Mouse (Mus musculus) heart, adult 2 months (tissue): Measurements from ENCODE around the gene Cant1. TPM values are rescaled to one million over a fixed set of nuclear protein-coding genes. Genes with fewer than 3 reads are reported as not detected.

ENCODE experiments used
- DNase-seq, 2 experiments: peaks; one replicate each; pipeline ENCODE4 v3.0.0; 2021
- H3K27ac ChIP-seq: fragments of 200-600 bp; 2 replicates; pipeline ENCODE4 v1.8.1; 2022
- H3K27me3 ChIP-seq: fragments of 200-500 bp; 2 replicates; pipeline ENCODE4 v1.6.1; 2012; ENCODE audit warnings: mild to moderate bottlenecking, low read length, inconsistent platforms, mixed read lengths; ENCODE audit not compliant: control insufficient read depth, insufficient read depth
- H3K36me3 ChIP-seq: fragments of 200-500 bp; 2 replicates; pipeline ENCODE4 v1.6.1; 2012; ENCODE audit warnings: low read length, inconsistent platforms; ENCODE audit not compliant: control insufficient read depth, insufficient read depth
- H3K4me1 ChIP-seq: fragments of 200-500 bp; 2 replicates; pipeline ENCODE4 v1.6.1; 2011; ENCODE audit warnings: low read length; ENCODE audit not compliant: control insufficient read depth, insufficient read depth
- H3K4me3 ChIP-seq: fragments of 200-600 bp; 2 replicates; pipeline ENCODE4 v1.8.1; 2022
- H3K79me2 ChIP-seq: fragments of 200-500 bp; replicated peaks from 2 replicates; pipeline ENCODE4 v1.6.1; 2012; ENCODE audit warnings: mild to moderate bottlenecking, inconsistent platforms, low read length, moderate library complexity, mixed read lengths; ENCODE audit not compliant: control insufficient read depth, insufficient read depth
- H3K9ac ChIP-seq: fragments of 200-500 bp; 2 replicates; pipeline ENCODE4 v1.6.1; 2012; ENCODE audit warnings: low read depth, mild to moderate bottlenecking, control low read depth, inconsistent platforms, low read length, mixed read lengths
- CTCF ChIP-seq: fragments of 200-600 bp; IDR thresholded peaks from 2 replicates; pipeline ENCODE4 v1.8.1; 2022; ENCODE audit warnings: antibody characterized with exemption, mild to moderate bottlenecking, moderate library complexity
- EP300 ChIP-seq: fragments of 200-500 bp; IDR thresholded peaks from 2 replicates; pipeline ENCODE4 v1.6.1; 2011; ENCODE audit warnings: low read depth, low read length, control low read depth; ENCODE audit not compliant: insufficient read depth
- POLR2A ChIP-seq: fragments of 200-500 bp; IDR thresholded peaks from 2 replicates; pipeline ENCODE4 v1.6.1; 2011; ENCODE audit warnings: mild to moderate bottlenecking, low read depth, low read length, control low read depth; ENCODE audit not compliant: insufficient read depth
- WGBS: fragments of 180-500 bp; shearing (Covaris S2); methylation state at CpG from one replicate; pipeline ENCODE4 v1.1.7; 2018; 5-methylcytosine and 5-hydroxymethylcytosine counted together
- intact Hi-C: fragments of 180-260 bp; cut with DNase I; formaldehyde crosslinking; loops from one replicate; pipeline ENCODE4 v1.15.1; 2025
- polyA plus RNA-seq: library from polyadenylated mRNA; depleted of rRNA; stranded (reverse); fragments of >200 nt; gene quantifications from 2 replicates; pipeline ENCODE4 v1.2.3, GENCODE M21; 2012
- total RNA-seq, 2 experiments: library from RNA; stranded (reverse); gene quantifications; 2 replicates each; pipeline ENCODE4 v1.2.3; 2021

The Cant1 gene
- total and polyA plus RNA-seq, 3 experiments: 17.7 to 21.6 (median 18.2) TPM

- Histone ChIP-seq H3K9ac (peak overlapping the region; percentile 50), H3K79me2 (no peaks in the 10 kb centered on the region), H3K4me3 (peak overlapping the region; percentile 47), H3K27ac (peak overlapping the region; percentile 91), H3K4me1 (peaks cover 47% of the 10 kb centered on the region), H3K27me3 (no peaks in the 10 kb centered on the region), H3K36me3 (no peaks in the 10 kb centered on the region)
- WGBS: 31% methylated on average over 13 of the region's 13 CpGs
- intact Hi-C loops: no loop called here
- TF ChIP-seq CTCF (no peak), EP300 (no peak), POLR2A (no peak)
- no peak for DNase-seq
Measured at GRCm38 (mm10) chr11:118434093-118434492, 15.2 kb upstream of the Cant1 start.

DNA sequence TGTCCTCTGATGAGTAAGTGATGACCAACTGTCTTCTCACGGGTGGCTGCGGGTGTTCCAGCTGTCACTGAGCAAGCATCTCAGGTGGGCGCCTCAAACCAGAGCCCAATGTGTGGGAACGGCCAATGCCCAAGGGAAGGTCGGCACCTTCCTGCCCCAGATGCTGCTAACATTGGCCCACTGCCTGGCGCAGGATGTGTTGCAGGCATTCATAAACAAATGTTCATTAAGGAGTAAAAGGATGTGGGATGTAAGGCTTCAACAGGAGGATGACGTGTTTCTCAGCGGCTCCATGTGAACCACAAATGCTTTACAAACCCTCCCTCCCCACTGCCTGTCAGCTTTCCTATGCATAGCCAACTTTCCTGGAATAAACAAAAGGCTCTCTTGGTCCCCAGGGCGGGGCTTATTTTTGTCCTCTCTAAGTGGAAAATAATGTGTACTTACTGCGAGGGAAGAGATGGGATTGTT, 14.5 kb upstream of the Cant1 start:
- Histone ChIP-seq H3K36me3 (no peaks in the 10 kb centered on the region), H3K4me3 (peak overlapping the region; percentile 47), H3K27ac (peak overlapping the region; percentile 91), H3K9ac (no peak overlapping the region), H3K27me3 (no peaks in the 10 kb centered on the region), H3K4me1 (peaks cover 45% of the 10 kb centered on the region), H3K79me2 (no peaks in the 10 kb centered on the region)
- DNase-seq: peak in 1 of 2 experiments; percentile 55
- intact Hi-C loops: no loop called here
- TF ChIP-seq CTCF (no peak), POLR2A (peak; percentile 13; the same call in 1 of the 2 replicates), EP300 (0 out of 2 replicates have a peak, but pooled peaks have one; percentile 46)
- WGBS: 33% methylated on average over 10 of the region's 10 CpGs

DNA sequence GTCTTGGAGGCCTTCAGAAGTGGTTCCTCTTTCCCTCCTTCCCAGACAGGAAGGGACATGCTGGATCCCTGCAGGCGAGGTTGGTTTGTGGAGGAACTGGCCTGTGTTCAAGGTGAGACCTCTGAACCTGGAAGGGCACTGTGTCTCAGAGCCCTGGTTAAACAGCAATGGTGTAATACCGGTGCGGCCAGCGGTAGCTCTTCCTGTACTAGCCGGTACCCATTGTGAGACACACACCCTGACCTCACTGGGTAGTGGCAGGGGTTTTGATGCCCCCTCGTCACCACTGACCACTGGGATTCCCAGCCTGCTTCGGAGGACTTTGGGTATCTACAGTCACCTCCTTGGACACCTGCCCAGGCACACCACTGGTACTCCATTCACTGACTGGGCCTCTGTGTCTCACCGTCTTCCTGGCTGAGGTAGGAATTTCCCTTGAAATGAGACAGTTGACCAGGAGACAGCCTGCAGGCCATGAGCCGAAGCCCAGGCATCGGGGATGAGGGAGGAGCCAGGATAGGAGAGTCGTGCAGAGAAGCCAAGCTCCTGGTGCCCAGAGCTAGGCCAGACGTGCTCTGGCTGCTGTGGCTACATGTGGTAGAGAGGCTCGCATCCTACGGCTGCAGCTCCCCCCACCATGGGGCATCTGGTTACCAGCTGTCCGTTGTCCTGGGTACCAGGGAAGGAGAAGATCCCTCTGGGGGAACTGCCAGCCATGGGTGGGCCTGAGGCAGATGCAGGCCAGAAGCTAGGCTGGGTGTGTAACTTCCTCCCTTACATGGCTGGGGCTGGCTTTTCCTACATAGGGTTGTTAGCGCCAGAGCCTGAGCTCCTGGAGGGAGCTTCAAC, 12.4 kb upstream of the Cant1 start:
- intact Hi-C loops: no loop called here
- no peaks in the 10 kb centered on the region for H3K36me3 ChIP-seq
- 57% methylated on average over 16 of the region's 16 CpGs for WGBS
- peaks cover 37% of the 10 kb centered on the region for H3K4me1 ChIP-seq
- TF ChIP-seq CTCF (no peak), EP300 (no peak), POLR2A (no peak)
- H3K27ac ChIP-seq: peak overlapping the region; percentile 89
- H3K79me2 ChIP-seq: no peaks in the 10 kb centered on the region
- DNase-seq: no peak
- no peaks in the 10 kb centered on the region for H3K27me3 ChIP-seq
- H3K9ac ChIP-seq: peak overlapping the region; percentile 23
- H3K4me3 ChIP-seq: no peak overlapping the region

DNA sequence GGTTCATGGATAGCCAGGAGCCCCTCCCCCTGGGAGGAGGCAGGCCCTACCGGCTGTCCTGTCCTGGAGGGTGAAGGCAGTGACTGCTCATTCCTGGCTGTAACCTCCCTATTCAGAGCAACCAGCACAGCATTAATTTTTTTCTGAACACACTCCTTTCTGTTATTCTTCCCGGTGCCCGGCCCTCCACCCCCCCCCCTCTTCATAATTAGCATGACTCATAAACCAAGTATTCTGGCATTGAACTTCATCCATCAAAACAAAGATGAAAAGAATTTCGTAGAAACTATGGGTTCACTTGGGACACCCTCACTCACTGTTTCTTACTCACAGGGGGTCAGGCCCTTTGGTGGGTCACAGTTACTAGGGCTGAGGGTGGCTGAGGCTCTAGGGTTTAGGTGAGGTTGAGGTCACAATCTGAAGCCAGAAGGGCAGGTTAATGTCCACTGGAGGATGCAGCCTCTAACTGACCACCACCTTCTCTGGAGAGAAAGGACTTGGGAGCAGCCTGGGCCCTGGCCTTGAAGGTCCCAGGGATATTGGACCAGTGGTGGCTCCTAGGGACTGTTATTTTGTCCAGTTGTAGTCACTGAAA, 11.5 kb upstream of the Cant1 start:
- WGBS: 23% methylated on average over 4 of the region's 4 CpGs
- Histone ChIP-seq H3K36me3 (no peaks in the 10 kb centered on the region), H3K4me3 (no peak overlapping the region), H3K27me3 (no peaks in the 10 kb centered on the region), H3K9ac (no peak overlapping the region), H3K79me2 (no peaks in the 10 kb centered on the region), H3K4me1 (peaks cover 36% of the 10 kb centered on the region), H3K27ac (peak overlapping the region; percentile 89)
- TF ChIP-seq POLR2A: no peak
- intact Hi-C loops: no loop called here
- DNase-seq: no peak

DNA sequence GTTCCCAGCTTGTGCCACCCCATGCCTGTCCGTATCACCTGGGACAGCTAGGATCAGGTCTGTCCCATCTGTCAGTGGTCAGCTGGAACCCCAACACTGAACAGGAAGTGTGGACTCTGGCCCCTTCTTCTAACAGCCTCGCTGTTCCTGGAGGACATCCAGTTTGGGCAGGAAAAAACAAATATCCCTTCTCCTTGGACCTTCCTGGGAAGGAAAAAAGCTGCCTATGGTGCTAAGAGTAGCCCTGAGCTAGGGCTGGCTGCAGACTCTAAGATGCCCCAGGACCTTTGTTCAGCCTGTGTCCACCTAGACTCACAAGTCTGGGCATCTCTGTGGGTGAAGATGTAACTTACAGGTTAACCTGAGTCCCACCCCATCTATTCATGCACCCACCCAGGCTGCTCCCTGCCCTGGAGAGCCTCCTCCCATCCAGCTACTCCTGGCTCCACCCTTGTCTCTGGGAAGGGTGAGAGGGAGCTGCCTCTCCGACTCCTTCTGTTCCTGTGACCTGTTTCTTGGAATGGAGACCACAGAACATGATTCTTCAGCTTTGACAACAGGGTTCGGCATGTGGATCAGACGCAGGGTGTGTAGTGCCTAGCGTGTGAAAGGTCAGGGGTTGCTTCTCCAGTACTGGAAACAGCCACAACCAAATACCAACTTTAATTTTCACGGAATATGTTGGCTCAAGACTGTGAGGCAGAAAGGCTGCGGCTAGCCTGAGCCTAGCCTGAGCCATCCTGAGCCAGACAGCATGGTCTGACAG, 10.2 kb upstream of the Cant1 start:
- Histone ChIP-seq H3K79me2 (no peaks in the 10 kb centered on the region), H3K27ac (peak overlapping the region; percentile 89), H3K9ac (peak overlapping the region; percentile 74), H3K4me1 (peaks cover 43% of the 10 kb centered on the region), H3K36me3 (no peaks in the 10 kb centered on the region), H3K27me3 (no peaks in the 10 kb centered on the region), H3K4me3 (peak overlapping the region; percentile 41)
- intact Hi-C loops: no loop called here
- DNase-seq: peak; percentile 56 to 68
- 31% methylated on average over 8 of the region's 8 CpGs for WGBS
- TF ChIP-seq EP300: 0 out of 2 replicates have a peak, but pooled peaks have one; percentile 13
- TF ChIP-seq CTCF: no peak
- TF ChIP-seq POLR2A: 0 out of 2 replicates have a peak, but pooled peaks have one; percentile 15
